Mouse (Mus musculus): ENCODE results near the gene Sf3a3. TPM values are rescaled to one million over a fixed set of nuclear protein-coding genes. Genes with fewer than 3 reads are reported as not detected.
A peak's percentile ranks its signal among the peaks of the same experiment; 100 is the strongest.

Gene Sf3a3
- polyA plus RNA-seq, 1 experiment from 2014 or later, result 121 TPM

GRCm38 (mm10) chr4:124768963-124769591, 54.5 kb downstream of the Sf3a3 start:
- peak overlapping the region; percentile 10 for H3K4me3 ChIP-seq
- WGBS (ENCODE audit: insufficient replicate concordance), result 22% methylated on average over 13 of the region's 13 CpGs
- H3K9me3 ChIP-seq (replicated peaks), result no peaks in the 10 kb centered on the region
- H3K4me2 ChIP-seq, result peak overlapping the region; percentile 60
- peak overlapping the region; percentile 49 for H3K9ac ChIP-seq
- ATAC-seq, result peak; percentile 81
- H3K27me3 ChIP-seq (replicated peaks), result no peaks in the 10 kb centered on the region
- H3K4me1 ChIP-seq, result peaks cover 98% of the 10 kb centered on the region
- H3K27ac ChIP-seq, result peak overlapping the region; percentile 77
- peaks cover 17% of the 10 kb centered on the region for H3K36me3 ChIP-seq

DNA sequence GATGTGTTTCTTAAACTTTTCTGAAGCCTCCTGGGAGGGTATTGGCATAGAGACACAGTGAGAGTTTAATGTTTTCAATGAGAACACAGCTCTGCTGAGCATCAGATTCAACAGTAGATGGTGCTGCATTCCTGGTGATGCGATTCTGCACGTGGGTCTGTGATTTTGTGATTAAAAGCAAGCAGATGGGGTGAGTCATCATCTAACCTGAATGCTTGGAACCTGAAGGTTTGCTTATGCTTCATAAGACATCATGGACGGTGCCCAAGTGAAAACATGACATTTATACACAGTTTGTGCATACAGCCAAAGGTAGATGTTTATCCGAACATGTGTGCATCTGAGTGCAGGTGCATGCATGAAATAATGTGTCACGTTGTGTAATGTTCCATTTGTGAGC, 56.0 kb downstream of the Sf3a3 start:
- ATAC-seq, result no peak
- H3K4me1 ChIP-seq, result peaks cover 99% of the 10 kb centered on the region
- H3K27me3 ChIP-seq (replicated peaks), result no peaks in the 10 kb centered on the region
- peaks cover 17% of the 10 kb centered on the region for H3K36me3 ChIP-seq
- H3K9me3 ChIP-seq (replicated peaks), result no peaks in the 10 kb centered on the region
- H3K4me2 ChIP-seq, result no peak overlapping the region
- H3K9ac ChIP-seq, result no peak overlapping the region
- 0 out of 2 replicates have a peak overlapping the region, but pooled peaks have one; percentile 13 for H3K27ac ChIP-seq
- 63% methylated on average over 5 of the region's 5 CpGs for WGBS (ENCODE audit: insufficient replicate concordance)
- no peak overlapping the region for H3K4me3 ChIP-seq

DNA sequence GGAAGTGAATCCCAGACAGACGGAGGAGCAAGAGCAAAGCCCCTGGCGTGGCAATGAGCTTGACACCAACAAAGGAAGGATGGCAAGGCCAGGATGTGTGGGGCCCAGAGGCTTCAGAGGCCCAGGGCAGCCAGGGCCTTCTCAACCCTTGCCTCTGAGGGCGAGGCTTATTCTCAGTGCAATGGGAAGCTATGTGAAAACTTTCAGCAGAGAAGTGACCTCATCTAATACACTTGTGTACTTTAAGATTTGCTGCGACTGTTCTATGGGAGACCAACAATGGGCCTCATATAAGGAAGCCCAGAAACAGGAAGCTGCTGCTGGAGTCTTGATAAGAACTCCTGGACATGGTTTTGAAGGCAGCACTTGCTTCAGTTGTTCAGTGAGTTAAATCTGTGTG, 57.5 kb downstream of the Sf3a3 start:
- no peak overlapping the region for H3K4me3 ChIP-seq
- 0 out of 2 replicates have a peak, but pooled peaks have one; percentile 4 for ATAC-seq
- peak overlapping the region; percentile 14 for H3K4me2 ChIP-seq
- H3K9me3 ChIP-seq (replicated peaks), result no peaks in the 10 kb centered on the region
- H3K36me3 ChIP-seq, result peaks cover 29% of the 10 kb centered on the region
- 15% methylated on average over 4 of the region's 4 CpGs for WGBS (ENCODE audit: insufficient replicate concordance)
- peaks cover 92% of the 10 kb centered on the region for H3K4me1 ChIP-seq
- no peaks in the 10 kb centered on the region for H3K27me3 ChIP-seq (replicated peaks)
- 0 out of 2 replicates have a peak overlapping the region, but pooled peaks have one; percentile 14 for H3K9ac ChIP-seq
- H3K27ac ChIP-seq, result peak overlapping the region; percentile 91

GRCm38 (mm10) chr4:124773449-124773848, 58.9 kb downstream of the Sf3a3 start:
- WGBS (ENCODE audit: insufficient replicate concordance), result 16% methylated on average over 2 of the region's 2 CpGs
- Histone ChIP-seq H3K9ac (no peak overlapping the region), H3K27ac (peak overlapping the region; percentile 91)

GRCm38 (mm10) chr4:124773995-124774394, 59.4 kb downstream of the Sf3a3 start:
- peak overlapping the region; percentile 59 for H3K9ac ChIP-seq
- H3K4me1 ChIP-seq, result peaks cover 73% of the 10 kb centered on the region
- peak; percentile 46 for ATAC-seq
- H3K4me3 ChIP-seq, result peak overlapping the region; percentile 34
- peaks cover 48% of the 10 kb centered on the region for H3K36me3 ChIP-seq
- peak overlapping the region; percentile 91 for H3K27ac ChIP-seq
- WGBS (ENCODE audit: insufficient replicate concordance), result 50% methylated on average over 6 of the region's 6 CpGs
- H3K9me3 ChIP-seq (replicated peaks), result no peaks in the 10 kb centered on the region
- peak overlapping the region; percentile 72 for H3K4me2 ChIP-seq
- H3K27me3 ChIP-seq (replicated peaks), result no peaks in the 10 kb centered on the region

More at GRCm38 (mm10) chr4:124773449-124773848, 58.9 kb downstream of the Sf3a3 start:
- no peaks in the 10 kb centered on the region for H3K9me3 ChIP-seq (replicated peaks)
- ATAC-seq, result 0 out of 2 replicates have a peak, but pooled peaks have one; percentile 13
- H3K36me3 ChIP-seq, result peaks cover 42% of the 10 kb centered on the region
- H3K27me3 ChIP-seq (replicated peaks), result no peaks in the 10 kb centered on the region
- H3K4me1 ChIP-seq, result peaks cover 79% of the 10 kb centered on the region
- H3K4me2 ChIP-seq, result peak overlapping the region; percentile 72
- H3K4me3 ChIP-seq, result no peak overlapping the region

- Histone ChIP-seq H3K4me2 (peak overlapping the region; percentile 72), H3K9ac (peak overlapping the region; percentile 59), H3K27me3 (replicated peaks) (no peaks in the 10 kb centered on the region), H3K36me3 (peaks cover 49% of the 10 kb centered on the region), H3K4me1 (peaks cover 69% of the 10 kb centered on the region), H3K9me3 (replicated peaks) (no peaks in the 10 kb centered on the region), H3K27ac (peak overlapping the region; percentile 91), H3K4me3 (peak overlapping the region; percentile 34)
- WGBS (ENCODE audit: insufficient replicate concordance), result 17% methylated on average over 2 of the region's 2 CpGs
- ATAC-seq, result peak; percentile 97
Observed at GRCm38 (mm10) chr4:124774429-124774828, 59.9 kb downstream of the Sf3a3 start.

DNA sequence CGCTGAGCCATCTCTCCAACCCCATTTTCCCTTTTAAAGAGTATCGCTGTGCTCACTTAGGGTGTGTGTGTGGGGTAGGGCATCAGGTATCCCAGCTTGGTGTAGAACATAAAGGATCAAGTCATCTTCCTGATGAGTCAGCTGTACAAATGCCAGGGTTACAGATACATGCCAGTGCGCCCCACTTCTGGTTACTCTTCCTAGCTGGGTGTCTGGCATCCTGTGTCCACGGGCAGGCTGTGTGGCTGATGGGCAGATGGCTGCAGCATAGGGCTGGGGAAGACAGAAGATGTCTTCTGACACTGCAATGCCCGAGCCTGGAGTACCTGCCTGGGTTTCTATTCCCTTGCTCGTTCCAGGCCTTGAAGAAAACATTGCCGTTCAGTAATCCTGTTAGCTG, 66.8 kb downstream of the Sf3a3 start:
- ATAC-seq, result no peak
- Histone ChIP-seq H3K4me3 (no peak overlapping the region), H3K36me3 (peaks cover 98% of the 10 kb centered on the region), H3K9ac (no peak overlapping the region), H3K27me3 (replicated peaks) (no peaks in the 10 kb centered on the region), H3K27ac (no peak overlapping the region), H3K4me2 (no peak overlapping the region), H3K4me1 (peaks cover under 1% of the 10 kb centered on the region; the same call in 1 of the 2 replicates), H3K9me3 (replicated peaks) (no peaks in the 10 kb centered on the region)
- 85% methylated on average over 7 of the region's 7 CpGs for WGBS (ENCODE audit: insufficient replicate concordance)

MicroRNA genes within 50 kb of the gene (microRNA counts, 519-probe panel; counts per million panel counts)
- microRNA mmu-miR-697, result 582 counts per million, percentile 70 among the panel's probes with 10 or more counts
- microRNA mmu-miR-698, result 582 counts per million, percentile 70 among the panel's probes with 10 or more counts

Small RNAs within 50 kb of the gene (microRNA-seq; reads per million reads assigned to microRNA genes)
- gene Gm24721, result not detected
- gene Mir697, result not detected
- gene Mir698, result not detected

Other genes with a start within 250 kb of the Sf3a3 start
- gene 3100002H09Rik, start 104.0 kb upstream of the Sf3a3 start, polyA plus RNA-seq (2016; fragmentation: Nextera tagmentation; extraction: Ambion mirVana), result not detected in 2 replicates
- 0.02 and 0.22 TPM in 2 replicates for gene Pou3f1, start 58.0 kb upstream of the Sf3a3 start, polyA plus RNA-seq (2016; fragmentation: Nextera tagmentation; extraction: Ambion mirVana)
- 51.4 and 51.5 TPM in 2 replicates for gene Utp11, start 21.2 kb upstream of the Sf3a3 start, polyA plus RNA-seq (2016; fragmentation: Nextera tagmentation; extraction: Ambion mirVana)
- 3.5 and 3.7 TPM in 2 replicates for gene Fhl3, start 14.1 kb upstream of the Sf3a3 start, polyA plus RNA-seq (2016; fragmentation: Nextera tagmentation; extraction: Ambion mirVana)
- 49.7 and 50.3 TPM in 2 replicates for gene Inpp5b, start 27.1 kb downstream of the Sf3a3 start, polyA plus RNA-seq (2016; fragmentation: Nextera tagmentation; extraction: Ambion mirVana)
- gene Mtf1, start 87.3 kb downstream of the Sf3a3 start, polyA plus RNA-seq (2016; fragmentation: Nextera tagmentation; extraction: Ambion mirVana), result 16.3 and 16.6 TPM in 2 replicates
- 39.6 and 43.1 TPM in 2 replicates for gene Yrdc, start 135.9 kb downstream of the Sf3a3 start, polyA plus RNA-seq (2016; fragmentation: Nextera tagmentation; extraction: Ambion mirVana)
- gene 1110065P20Rik, start 136.4 kb downstream of the Sf3a3 start, polyA plus RNA-seq (2016; fragmentation: Nextera tagmentation; extraction: Ambion mirVana), result 22.9 and 25.0 TPM in 2 replicates
- 0.06 and 0.08 TPM in 2 replicates for gene Maneal, start 147.4 kb downstream of the Sf3a3 start, polyA plus RNA-seq (2016; fragmentation: Nextera tagmentation; extraction: Ambion mirVana)
- gene Epha10, start 166.1 kb downstream of the Sf3a3 start, polyA plus RNA-seq (2016; fragmentation: Nextera tagmentation; extraction: Ambion mirVana), result 0.04 TPM in 1 of 2 replicates, not detected in the other
- gene 9930104L06Rik, start 222.3 kb downstream of the Sf3a3 start, polyA plus RNA-seq (2016; fragmentation: Nextera tagmentation; extraction: Ambion mirVana), result 7.5 and 8.3 TPM in 2 replicates
- gene Cdca8, start 224.5 kb downstream of the Sf3a3 start, polyA plus RNA-seq (2016; fragmentation: Nextera tagmentation; extraction: Ambion mirVana), result 173 and 177 TPM in 2 replicates

Measured in liver, embryonic 12.5 days (tissue).